Mouse (Mus musculus): ENCODE data around the gene Cmtm1.
"Not testable (repeated sequence)": the region's sequence is repeated elsewhere in the genome, so short reads cannot be mapped to it uniquely, and the experiment has no call there.

- TF ChIP-seq POLR2A (IDR thresholded peaks at IDR 0.05; ENCODE audit: control insufficient read depth in 1 of 2, insufficient read depth in 1 of 2, low read depth in 1 of 2, low read length in 2 of 2, poor library complexity in 1 of 2); JUND (IDR thresholded peaks at IDR 0.05; ENCODE audit: low read depth, low read length); CHD1 (IDR thresholded peaks at IDR 0.05; ENCODE audit: low read depth, low read length); USF1 (IDR thresholded peaks at IDR 0.05; ENCODE audit: low read depth, low read length); BHLHE40 (IDR thresholded peaks at IDR 0.05; ENCODE audit: borderline replicate concordance, low read depth, low read length): not testable (repeated sequence)
Measured at GRCm38 (mm10) chr8:104321930-104322329, 12.0 kb upstream of the Cmtm1 start, which contains the start of gene Cmtm2b.

Data from MEL (cell line).